Mouse (Mus musculus): ENCODE measurements at regions not wholly inside any gene's neighbourhood (a gene's known extent, or its start where the extent isn't known, plus 50 kb on each side); places are given as distances from the start of the nearest gene placed in this dataset.

- no peaks in the 10 kb centered on the region for H3K4me1 ChIP-seq (ENCODE audit: control insufficient read depth in 1 of 2, insufficient read depth in 2 of 2, low read length in 2 of 2)
- TF ChIP-seq TCF12 (IDR thresholded peaks at IDR 0.05; ENCODE audit: low read depth, low read length) (no peak), USF2 (IDR thresholded peaks at IDR 0.05; ENCODE audit: borderline replicate concordance in 1 of 2, insufficient read depth in 1 of 2, low read depth in 1 of 2, low read length in 2 of 2) (no peak), ETS1 (IDR thresholded peaks at IDR 0.05; ENCODE audit: low read depth, low read length) (no peak), POLR2AphosphoS2 (IDR thresholded peaks at IDR 0.05; ENCODE audit: low read length) (no peak)
- DNase-seq (ENCODE audit: low read depth, low spot score): no peak
Measured at GRCm38 (mm10) chr16:77914160-77915070, 312.5 kb upstream of the Gm11146 start.

GRCm38 (mm10) chr16:77894247-77894646 is 292.4 kb upstream of the Gm11146 start:
- Histone ChIP-seq H3K27me3 (ENCODE audit: control insufficient read depth in 1 of 2, insufficient read depth in 2 of 2, low read length in 2 of 2) (no peaks in the 10 kb centered on the region), H3K27ac (ENCODE audit: control insufficient read depth, low read depth, low read length) (no peak overlapping the region), H3K4me1 (ENCODE audit: control insufficient read depth in 1 of 2, insufficient read depth in 2 of 2, low read length in 2 of 2) (no peaks in the 10 kb centered on the region), H3K9me3 (replicated peaks; ENCODE audit: insufficient read depth, low read length) (no peaks in the 10 kb centered on the region), H3K79me2 (ENCODE audit: control insufficient read depth, insufficient read depth, low read length, poor library complexity) (no peaks in the 10 kb centered on the region), H3K4me3 (ENCODE audit: control insufficient read depth in 1 of 2, insufficient read depth in 1 of 2, low read depth in 2 of 2, low read length in 2 of 2) (no peak overlapping the region), H3K9ac (ENCODE audit: control insufficient read depth, low read depth, low read length, poor library complexity, severe bottlenecking) (no peak overlapping the region), H3K36me3 (ENCODE audit: control insufficient read depth in 1 of 2, insufficient read depth in 2 of 2, low read length in 2 of 2) (no peaks in the 10 kb centered on the region)
- TF ChIP-seq RCOR1 (IDR thresholded peaks at IDR 0.05; ENCODE audit: low read depth, low read length) (no peak), CHD2 (IDR thresholded peaks at IDR 0.05; ENCODE audit: low read length) (no peak), ZC3H11A (IDR thresholded peaks at IDR 0.05; ENCODE audit: low read depth, low read length) (no peak), TCF12 (IDR thresholded peaks at IDR 0.05; ENCODE audit: low read depth, low read length) (no peak), USF2 (IDR thresholded peaks at IDR 0.05; ENCODE audit: borderline replicate concordance in 1 of 2, insufficient read depth in 1 of 2, low read depth in 1 of 2, low read length in 2 of 2) (no peak), ZKSCAN1 (IDR thresholded peaks at IDR 0.05; ENCODE audit: low read depth, low read length) (no peak), NRF1 (IDR thresholded peaks at IDR 0.05; ENCODE audit: insufficient read depth, low read depth, low read length, poor library complexity, severe bottlenecking) (no peak), KAT2A (conservative IDR thresholded peaks at IDR 0.05; ENCODE audit: low read depth, low read length) (no peak), MYB (IDR thresholded peaks at IDR 0.05; ENCODE audit: low read depth, low read length) (no peak), BHLHE40 (IDR thresholded peaks at IDR 0.05; ENCODE audit: borderline replicate concordance, low read depth, low read length) (no peak), MEF2A (IDR thresholded peaks at IDR 0.05; ENCODE audit: extremely low read depth, insufficient replicate concordance, low read depth, low read length, poor library complexity, severe bottlenecking) (no peak), ZMIZ1 (IDR thresholded peaks at IDR 0.05; ENCODE audit: low read depth, low read length) (no peak), JUND (IDR thresholded peaks at IDR 0.05; ENCODE audit: low read depth, low read length) (no peak), HCFC1 (IDR thresholded peaks at IDR 0.05; ENCODE audit: low read depth, low read length) (no peak), MAX (IDR thresholded peaks at IDR 0.05; ENCODE audit: low read length) (no peak), ELF1 (IDR thresholded peaks at IDR 0.05; ENCODE audit: low read depth, low read length) (no peak), MAFK (IDR thresholded peaks at IDR 0.05; ENCODE audit: borderline replicate concordance, low read depth, low read length) (no peak)
- no peak for DNase-seq (ENCODE audit: low read depth, low spot score)

More at GRCm38 (mm10) chr16:77914160-77915070, 312.5 kb upstream of the Gm11146 start:
- Histone ChIP-seq H3K27me3 (ENCODE audit: control insufficient read depth in 1 of 2, insufficient read depth in 2 of 2, low read length in 2 of 2) (no peaks in the 10 kb centered on the region), H3K9ac (ENCODE audit: control insufficient read depth, low read depth, low read length, poor library complexity, severe bottlenecking) (no peak overlapping the region), H3K79me2 (ENCODE audit: control insufficient read depth, insufficient read depth, low read length, poor library complexity) (no peaks in the 10 kb centered on the region), H3K9me3 (replicated peaks; ENCODE audit: insufficient read depth, low read length) (no peaks in the 10 kb centered on the region), H3K36me3 (ENCODE audit: control insufficient read depth in 1 of 2, insufficient read depth in 2 of 2, low read length in 2 of 2) (no peaks in the 10 kb centered on the region), H3K4me3 (ENCODE audit: control insufficient read depth in 1 of 2, insufficient read depth in 1 of 2, low read depth in 2 of 2, low read length in 2 of 2) (no peak overlapping the region), H3K27ac (ENCODE audit: control insufficient read depth, low read depth, low read length) (no peak overlapping the region)
